Mouse (Mus musculus): ENCODE measurements at regions not wholly inside any gene's neighbourhood (a gene's known extent, or its start where the extent isn't known, plus 50 kb on each side); places are given as distances from the start of the nearest gene placed in this dataset.

GRCm38 (mm10) chr13:47764802-47765597 lies 496.0 kb upstream of the Id4 start:
- Histone ChIP-seq H3K4me2 (replicated peaks) (no peak overlapping the region), H3K27ac (replicated peaks) (no peak overlapping the region; the same call in 1 of the 2 replicates), H3K27me3 (no peaks in the 10 kb centered on the region), H3K9me3 (replicated peaks) (no peaks in the 10 kb centered on the region), H3K4me1 (peaks cover 10% of the 10 kb centered on the region; the same call in 1 of the 2 replicates), H3K4me3 (replicated peaks) (no peak overlapping the region), H3K9ac (no peak overlapping the region), H3K36me3 (no peaks in the 10 kb centered on the region)
- ATAC-seq (ENCODE audit: insufficient number of reproducible peaks, low FRiP score, low TSS enrichment, low read depth), result no peak
- WGBS, result 39% methylated on average over 16 of the region's 16 CpGs

- 63% methylated on average over 9 of the region's 9 CpGs for WGBS
Observed at GRCm38 (mm10) chr13:47768963-47769527, 492.0 kb upstream of the Id4 start.

GRCm38 (mm10) chr13:47777206-47778099 lies 483.6 kb upstream of the Id4 start:
- H3K9ac ChIP-seq, result no peak overlapping the region
- peak overlapping the region; percentile 77 for H3K27ac ChIP-seq (replicated peaks)
- no peaks in the 10 kb centered on the region for H3K9me3 ChIP-seq (replicated peaks)
- ATAC-seq (ENCODE audit: insufficient number of reproducible peaks, low FRiP score, low TSS enrichment, low read depth), result no peak
- no peaks in the 10 kb centered on the region for H3K36me3 ChIP-seq
- H3K4me1 ChIP-seq, result peaks cover 8% of the 10 kb centered on the region
- H3K4me2 ChIP-seq (replicated peaks), result peak overlapping the region; percentile 45
- peak overlapping the region; percentile 13 for H3K4me3 ChIP-seq (replicated peaks)
- 24% methylated on average over 15 of the region's 15 CpGs for WGBS
- no peaks in the 10 kb centered on the region for H3K27me3 ChIP-seq

More at GRCm38 (mm10) chr13:47768963-47769527, 492.0 kb upstream of the Id4 start:
- ATAC-seq (ENCODE audit: insufficient number of reproducible peaks, low FRiP score, low TSS enrichment, low read depth), result no peak
- Histone ChIP-seq H3K4me1 (peaks cover 10% of the 10 kb centered on the region; the same call in 1 of the 2 replicates), H3K27me3 (no peaks in the 10 kb centered on the region), H3K4me3 (replicated peaks) (no peak overlapping the region), H3K36me3 (no peaks in the 10 kb centered on the region), H3K4me2 (replicated peaks) (no peak overlapping the region), H3K9ac (no peak overlapping the region), H3K27ac (replicated peaks) (no peak overlapping the region), H3K9me3 (replicated peaks) (no peaks in the 10 kb centered on the region)

GRCm38 (mm10) chr13:47778218-47779009 lies 482.6 kb upstream of the Id4 start:
- ATAC-seq (ENCODE audit: insufficient number of reproducible peaks, low FRiP score, low TSS enrichment, low read depth), result no peak
- H3K4me3 ChIP-seq (replicated peaks), result no peak overlapping the region
- no peaks in the 10 kb centered on the region for H3K36me3 ChIP-seq
- H3K9me3 ChIP-seq (replicated peaks), result no peaks in the 10 kb centered on the region
- H3K4me2 ChIP-seq (replicated peaks), result no peak overlapping the region
- peaks cover 8% of the 10 kb centered on the region for H3K4me1 ChIP-seq
- no peak overlapping the region for H3K9ac ChIP-seq
- no peak overlapping the region for H3K27ac ChIP-seq (replicated peaks)
- WGBS, result 50% methylated on average over 10 of the region's 14 CpGs
- no peaks in the 10 kb centered on the region for H3K27me3 ChIP-seq

GRCm38 (mm10) chr13:47784406-47784805 lies 476.6 kb upstream of the Id4 start:
- no peak for ATAC-seq (ENCODE audit: insufficient number of reproducible peaks, low FRiP score, low TSS enrichment, low read depth)
- no peaks in the 10 kb centered on the region for H3K27me3 ChIP-seq
- H3K27ac ChIP-seq (replicated peaks), result no peak overlapping the region
- H3K4me2 ChIP-seq (replicated peaks), result no peak overlapping the region
- no peak overlapping the region for H3K9ac ChIP-seq
- H3K36me3 ChIP-seq, result no peaks in the 10 kb centered on the region
- WGBS, result 89% methylated on average over 3 of the region's 3 CpGs
- no peaks in the 10 kb centered on the region for H3K9me3 ChIP-seq (replicated peaks)
- H3K4me3 ChIP-seq (replicated peaks), result no peak overlapping the region
- H3K4me1 ChIP-seq, result no peaks in the 10 kb centered on the region

- no peaks in the 10 kb centered on the region for H3K27me3 ChIP-seq
- no peak overlapping the region for H3K4me2 ChIP-seq (replicated peaks)
- H3K4me3 ChIP-seq (replicated peaks), result no peak overlapping the region
- H3K27ac ChIP-seq (replicated peaks), result no peak overlapping the region; the same call in 1 of the 2 replicates
- H3K9ac ChIP-seq, result no peak overlapping the region
- H3K4me1 ChIP-seq, result no peaks in the 10 kb centered on the region
- H3K36me3 ChIP-seq, result no peaks in the 10 kb centered on the region
- no peaks in the 10 kb centered on the region for H3K9me3 ChIP-seq (replicated peaks)
- ATAC-seq (ENCODE audit: insufficient number of reproducible peaks, low FRiP score, low TSS enrichment, low read depth), result no peak
- 59% methylated on average over 4 of the region's 4 CpGs for WGBS
Observed at GRCm38 (mm10) chr13:47797859-47798258, 463.2 kb upstream of the Id4 start.

- H3K4me2 ChIP-seq (replicated peaks), result no peak overlapping the region
- no peaks in the 10 kb centered on the region for H3K4me1 ChIP-seq
- H3K4me3 ChIP-seq (replicated peaks), result no peak overlapping the region
- H3K27ac ChIP-seq (replicated peaks), result no peak overlapping the region
- ATAC-seq (ENCODE audit: insufficient number of reproducible peaks, low FRiP score, low TSS enrichment, low read depth), result no peak
- no peaks in the 10 kb centered on the region for H3K27me3 ChIP-seq
- H3K36me3 ChIP-seq, result no peaks in the 10 kb centered on the region
- no peaks in the 10 kb centered on the region for H3K9me3 ChIP-seq (replicated peaks)
- WGBS, result 75% methylated on average over 6 of the region's 6 CpGs
- H3K9ac ChIP-seq, result no peak overlapping the region
Observed at GRCm38 (mm10) chr13:47811711-47812415, 449.2 kb upstream of the Id4 start.

- WGBS, result 76% methylated on average over 9 of the region's 9 CpGs
- no peak overlapping the region for H3K27ac ChIP-seq (replicated peaks)
- no peaks in the 10 kb centered on the region for H3K4me1 ChIP-seq
- no peak overlapping the region for H3K4me2 ChIP-seq (replicated peaks)
- H3K9me3 ChIP-seq (replicated peaks), result no peaks in the 10 kb centered on the region
- H3K4me3 ChIP-seq (replicated peaks), result no peak overlapping the region
- H3K36me3 ChIP-seq, result no peaks in the 10 kb centered on the region
- no peak for ATAC-seq (ENCODE audit: insufficient number of reproducible peaks, low FRiP score, low TSS enrichment, low read depth)
- H3K27me3 ChIP-seq, result no peaks in the 10 kb centered on the region
- H3K9ac ChIP-seq, result no peak overlapping the region
Observed at GRCm38 (mm10) chr13:47818924-47819564, 442.0 kb upstream of the Id4 start.

GRCm38 (mm10) chr13:47836491-47836890 lies 424.5 kb upstream of the Id4 start:
- no peaks in the 10 kb centered on the region for H3K9me3 ChIP-seq (replicated peaks)
- ATAC-seq (ENCODE audit: insufficient number of reproducible peaks, low FRiP score, low TSS enrichment, low read depth), result no peak
- no peaks in the 10 kb centered on the region for H3K27me3 ChIP-seq
- no peaks in the 10 kb centered on the region for H3K36me3 ChIP-seq
- no peak overlapping the region for H3K4me3 ChIP-seq (replicated peaks)
- 38% methylated on average over 9 of the region's 9 CpGs for WGBS
- no peak overlapping the region for H3K27ac ChIP-seq (replicated peaks)
- H3K4me1 ChIP-seq, result no peaks in the 10 kb centered on the region
- H3K4me2 ChIP-seq (replicated peaks), result no peak overlapping the region
- no peak overlapping the region for H3K9ac ChIP-seq

- WGBS, result 88% methylated on average over 8 of the region's 8 CpGs
- H3K27ac ChIP-seq (replicated peaks), result no peak overlapping the region
- ATAC-seq (ENCODE audit: insufficient number of reproducible peaks, low FRiP score, low TSS enrichment, low read depth), result no peak
- peaks cover 4% of the 10 kb centered on the region; the same call in 1 of the 2 replicates for H3K4me1 ChIP-seq
- no peaks in the 10 kb centered on the region for H3K27me3 ChIP-seq
- H3K9ac ChIP-seq, result no peak overlapping the region
- no peaks in the 10 kb centered on the region for H3K9me3 ChIP-seq (replicated peaks)
- no peak overlapping the region for H3K4me2 ChIP-seq (replicated peaks)
- H3K36me3 ChIP-seq, result no peaks in the 10 kb centered on the region
- no peak overlapping the region for H3K4me3 ChIP-seq (replicated peaks)
Observed at GRCm38 (mm10) chr13:47842418-47842817, 418.6 kb upstream of the Id4 start.
